Comparison of ENCODE assay signal across 9 mouse cellular contexts in the genomic region with DNA sequence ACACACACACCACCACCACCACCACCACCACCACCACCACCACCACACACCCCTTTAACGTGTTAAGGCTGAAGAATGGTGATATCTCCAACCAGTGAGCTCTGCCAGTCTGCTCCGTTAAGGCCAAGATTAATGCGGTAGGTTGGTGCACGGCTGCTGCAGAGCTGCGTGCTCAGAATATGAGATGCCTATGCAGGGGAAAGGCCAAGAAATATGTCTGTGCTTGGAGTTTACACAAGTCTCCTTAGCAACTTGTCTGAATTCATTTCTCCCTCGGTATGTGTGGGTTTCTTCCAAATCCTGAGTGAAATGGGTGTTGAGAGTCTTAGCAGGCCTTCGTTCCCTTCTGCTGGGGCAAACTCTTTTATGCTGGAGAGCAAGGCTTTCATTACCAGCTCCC.
DNase-seq lines count a peak whose midpoint lies in the region; ATAC-seq and TF ChIP-seq lines count a peak whose summit lies in the region.
"Had no signal": no experiment of that assay in that cellular context is flagged by ENCODE, and none has a peak within 500 bp of the region (broad histone marks: within the 10 kb centered on the region; RNA-seq: fewer than 3 reads in every experiment).

No protein-coding gene starts in this region.

- H3K36me3 ChIP-seq in forebrain, embryonic 13.5 days (ENCODE audit: poor library complexity, severe bottlenecking), result peaks cover 5% of the 10 kb centered on the region; the same call in 1 of the 2 replicates
- no peaks in the 10 kb centered on the region for H3K36me3 ChIP-seq in neural tube, embryonic 15.5 days

- peak; percentile 82 for ATAC-seq in forebrain, embryonic 13.5 days
- ATAC-seq in neural tube, embryonic 15.5 days (ENCODE audit: low FRiP score), result peak; percentile 78
- ATAC-seq in erythroblast, adult 5-6 weeks (replicated peaks; ENCODE audit: low FRiP score, poor library complexity, severe bottlenecking), result no peak

- H3K27ac ChIP-seq in layer of hippocampus, adult 2 months, result peak overlapping the region; percentile 78
- H3K27ac ChIP-seq in forebrain, embryonic 13.5 days, result peak overlapping the region; percentile 84
- peak overlapping the region; percentile 79 for H3K27ac ChIP-seq in neural tube, embryonic 15.5 days (replicated peaks)

- H3K9me3 ChIP-seq in forebrain, embryonic 13.5 days (replicated peaks), result no peaks in the 10 kb centered on the region
- H3K9me3 ChIP-seq in neural tube, embryonic 15.5 days (replicated peaks), result no peaks in the 10 kb centered on the region

- 0 out of 2 replicates have a peak overlapping the region, but pooled peaks have one; percentile 12 for H3K9ac ChIP-seq in forebrain, embryonic 13.5 days
- no peak overlapping the region for H3K9ac ChIP-seq in neural tube, embryonic 15.5 days (replicated peaks)

- no peaks in the 10 kb centered on the region for H3K27me3 ChIP-seq in forebrain, embryonic 13.5 days
- no peaks in the 10 kb centered on the region for H3K27me3 ChIP-seq in neural tube, embryonic 15.5 days (replicated peaks)

- 59% methylated on average over 7 of the region's 7 CpGs for WGBS in forebrain, embryonic 13.5 days
- WGBS in neural tube, embryonic 15.5 days, result 48% methylated on average over 7 of the region's 7 CpGs

- H3K4me3 ChIP-seq in layer of hippocampus, adult 2 months, result no peak overlapping the region
- no peak overlapping the region for H3K4me3 ChIP-seq in forebrain, embryonic 13.5 days
- H3K4me3 ChIP-seq in neural tube, embryonic 15.5 days (replicated peaks), result no peak overlapping the region

- no peak overlapping the region for H3K4me2 ChIP-seq in forebrain, embryonic 13.5 days
- H3K4me2 ChIP-seq in neural tube, embryonic 15.5 days, result no peak overlapping the region

- peak in 1 of 2 experiments; percentile 17 for DNase-seq in layer of hippocampus, adult 2 months (ENCODE audit: low spot score in 2 of 2)
- DNase-seq in layer of hippocampus, adult 9-10 months (ENCODE audit: low spot score), result no peak
- DNase-seq in layer of hippocampus, adult 8-10 months (ENCODE audit: low spot score in 2 of 2), result peak; percentile 14 to 24
- no peak for DNase-seq in embryo, embryonic 9.5 days (ENCODE audit: extremely low spot score)
- DNase-seq in retina, postnatal 1 day, result no peak
- DNase-seq: lung, adult 18-20 months had no signal

- TF ChIP-seq CTCF in layer of hippocampus, adult 2 months (conservative IDR thresholded peaks at IDR 0.05), result no peak

- H3K4me1 ChIP-seq in forebrain, embryonic 13.5 days, result peaks cover 41% of the 10 kb centered on the region
- H3K4me1 ChIP-seq in neural tube, embryonic 15.5 days, result peaks cover 41% of the 10 kb centered on the region

Comparison
In these comparisons a context has a peak if more than half of its experiments do, and no peak if none do; other contexts are left out.
1. DNase-seq: peak in layer of hippocampus, adult 8-10 months (2 of 2); none in layer of hippocampus, adult 9-10 months (single experiment), embryo, embryonic 9.5 days (single experiment) and retina, postnatal 1 day (single experiment).
2. Peak in every context shown above with its lines, with median percentiles within 50 percentile points of each other: H3K27ac ChIP-seq.